Comparison of ENCODE assay signal across 7 mouse cellular contexts in the genomic region with DNA sequence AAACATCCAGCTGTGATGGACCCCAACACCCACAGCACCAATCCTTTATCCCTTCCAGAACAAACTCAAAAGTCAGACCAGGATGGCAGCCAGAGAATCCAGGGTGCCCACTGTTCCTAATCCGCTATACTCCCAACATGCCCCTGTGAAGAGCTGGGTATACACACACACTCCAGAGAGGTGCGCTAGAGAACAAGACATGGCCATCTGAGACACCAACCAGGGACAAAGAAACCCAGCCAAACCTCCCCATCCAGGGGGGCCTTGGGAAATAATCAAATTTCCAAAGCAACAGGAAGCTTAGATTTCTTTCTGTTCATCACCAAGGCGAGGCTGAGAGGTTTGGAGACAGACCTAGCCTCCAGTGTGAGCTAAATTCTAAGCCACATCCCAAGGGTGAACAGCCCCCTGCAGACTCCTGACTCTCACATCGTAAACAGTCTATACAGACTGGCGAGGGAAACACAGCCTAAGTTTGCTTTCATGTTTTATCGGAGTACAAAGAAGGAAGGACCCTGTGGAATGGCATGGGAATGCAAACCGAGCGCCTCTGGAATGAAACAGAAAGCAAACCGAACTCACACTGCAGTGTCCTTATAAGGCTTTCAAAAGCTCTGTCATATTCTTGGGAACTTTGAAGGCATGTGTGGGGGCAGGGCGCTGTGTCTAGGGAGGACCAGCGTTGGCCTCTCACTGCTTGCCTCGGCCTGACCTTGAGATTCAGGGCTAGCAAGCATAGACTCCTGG.
DNase-seq lines count a peak whose midpoint lies in the region; ATAC-seq and TF ChIP-seq lines count a peak whose summit lies in the region.

No protein-coding gene starts in this region.

- peaks cover 10% of the 10 kb centered on the region; the same call in 1 of the 2 replicates for H3K4me1 ChIP-seq in heart, embryonic 11.5 days (ENCODE audit: control insufficient read depth, insufficient read depth, low read length)
- no peaks in the 10 kb centered on the region; the same call in 1 of the 2 replicates for H3K4me1 ChIP-seq in kidney, postnatal 0 days (replicated peaks; ENCODE audit: insufficient read depth, low read length)

- no peak overlapping the region for H3ac ChIP-seq in myocyte (ENCODE audit: control insufficient read depth, insufficient read length)

- peak; percentile 64 for ATAC-seq in heart, embryonic 11.5 days (replicated peaks; ENCODE audit: insufficient number of reproducible peaks, low FRiP score, low TSS enrichment)
- 0 out of 2 replicates have a peak, but pooled peaks have one; percentile 33 for ATAC-seq in kidney, postnatal 0 days (replicated peaks; ENCODE audit: low FRiP score, low read depth)

- H3K9ac ChIP-seq in heart, embryonic 11.5 days (ENCODE audit: low read depth, low read length), result peak overlapping the region; percentile 67
- no peak overlapping the region for H3K9ac ChIP-seq in kidney, postnatal 0 days (ENCODE audit: low read depth, low read length)

- no peaks in the 10 kb centered on the region for H3K36me3 ChIP-seq in heart, embryonic 11.5 days (ENCODE audit: control insufficient read depth, insufficient read depth, low read length)
- H3K36me3 ChIP-seq in kidney, postnatal 0 days (ENCODE audit: insufficient read depth, low read length), result no peaks in the 10 kb centered on the region
- no peaks in the 10 kb centered on the region for H3K36me3 ChIP-seq in myocyte (ENCODE audit: control insufficient read depth, insufficient read depth)

- DNase-seq in urinary bladder, postnatal 14 days (ENCODE audit: low spot score), result peak; percentile 52
- DNase-seq in urinary bladder, postnatal 10 days (ENCODE audit: low spot score), result no peak
- DNase-seq in kidney, postnatal 0 days (ENCODE audit: low spot score), result peak; percentile 81
- no peak for DNase-seq in cerebellum, adult 11-12 months
- DNase-seq in cerebellum, adult 9-11 months, result no peak

- TF ChIP-seq CTCF in kidney, postnatal 0 days (IDR thresholded peaks at IDR 0.05; ENCODE audit: low read depth), result no peak

- H3K27ac ChIP-seq in heart, embryonic 11.5 days (ENCODE audit: low read depth, low read length), result peak overlapping the region; percentile 84
- H3K27ac ChIP-seq in kidney, postnatal 0 days, result peak overlapping the region; percentile 55

- no peaks in the 10 kb centered on the region for H3K27me3 ChIP-seq in heart, embryonic 11.5 days (ENCODE audit: control insufficient read depth, insufficient read depth, low read length)
- H3K27me3 ChIP-seq in kidney, postnatal 0 days (ENCODE audit: insufficient read depth, low read length), result no peaks in the 10 kb centered on the region
- H3K27me3 ChIP-seq in myocyte (ENCODE audit: control insufficient read depth, insufficient read depth, insufficient read length), result no peaks in the 10 kb centered on the region

- 24% methylated on average over 12 of the region's 12 CpGs for WGBS in heart, embryonic 11.5 days (ENCODE audit: insufficient replicate concordance)
- 29% methylated on average over 12 of the region's 12 CpGs for WGBS in kidney, postnatal 0 days

- H3K79me2 ChIP-seq in myocyte (ENCODE audit: control insufficient read depth, insufficient read depth), result no peaks in the 10 kb centered on the region

- H3K4me2 ChIP-seq in heart, embryonic 11.5 days, result peak overlapping the region; percentile 54
- H3K4me2 ChIP-seq in kidney, postnatal 0 days (ENCODE audit: low read length), result peak overlapping the region; percentile 42
- H3K4me2 ChIP-seq in myocyte (ENCODE audit: low read depth), result peak overlapping the region; percentile 79

- no peaks in the 10 kb centered on the region for H3K9me3 ChIP-seq in heart, embryonic 11.5 days (replicated peaks; ENCODE audit: control insufficient read depth, low read length)
- H3K9me3 ChIP-seq in kidney, postnatal 0 days (replicated peaks; ENCODE audit: low read length), result no peaks in the 10 kb centered on the region

- H3K4me3 ChIP-seq in heart, embryonic 11.5 days (ENCODE audit: low read depth, low read length), result peak overlapping the region; percentile 19
- 0 out of 2 replicates have a peak overlapping the region, but pooled peaks have one; percentile 1 for H3K4me3 ChIP-seq in kidney, postnatal 0 days (replicated peaks; ENCODE audit: low read depth, low read length)
- H3K4me3 ChIP-seq in myocyte, result no peak overlapping the region

- TF ChIP-seq POLR2A in myocyte (IDR thresholded peaks at IDR 0.05; ENCODE audit: insufficient read length, low read depth), result no peak

TF ChIP-seq in myocyte, 11 proteins besides CTCF, POLR2A, EP300 and RAD21:
- TF ChIP-seq MYOG (IDR thresholded peaks at IDR 0.05; ENCODE audit: control insufficient read depth in 1 of 3, insufficient read depth in 1 of 3, insufficient read length in 2 of 3, low read depth in 2 of 3) (no peak), MAX (IDR thresholded peaks at IDR 0.05; ENCODE audit: low read depth) (no peak), TCF12 (IDR thresholded peaks at IDR 0.05; ENCODE audit: insufficient read depth, poor library complexity, severe bottlenecking) (no peak), CEBPB (IDR thresholded peaks at IDR 0.05; ENCODE audit: insufficient read depth, poor library complexity, severe bottlenecking) (no peak), TCF3 (IDR thresholded peaks at IDR 0.05; ENCODE audit: insufficient read length, low read depth) (no peak), SRF (IDR thresholded peaks at IDR 0.05; ENCODE audit: control insufficient read depth, insufficient read length, low read depth) (no peak), E2F4 (IDR thresholded peaks at IDR 0.05; ENCODE audit: insufficient read depth) (no peak), POLR2AphosphoS2 (IDR thresholded peaks at IDR 0.05; ENCODE audit: insufficient read length, low read depth) (no peak), USF1 (IDR thresholded peaks at IDR 0.05; ENCODE audit: low read depth) (no peak)

Comparison
In these comparisons a context has a peak if more than half of its experiments do, and no peak if none do; other contexts are left out.
1. DNase-seq: peak in urinary bladder, postnatal 14 days (single experiment) and kidney, postnatal 0 days (single experiment); none in urinary bladder, postnatal 10 days (single experiment), cerebellum, adult 11-12 months (single experiment) and cerebellum, adult 9-11 months (single experiment).
2. Peak in every context shown above with its lines, with median percentiles within 50 percentile points of each other: H3K4me2 ChIP-seq.